Mouse (Mus musculus) heart, embryonic 14.5 days (tissue): ENCODE data around the gene Dram1. TPM values are rescaled to one million over a fixed set of nuclear protein-coding genes. Genes with fewer than 3 reads are reported as not detected.

Experiments
- ATAC-seq: fragments of 200-750 bp; cut with Nextera tagmentation; 2 replicates; pipeline ENCODE4 v1.8.0; 2017; ENCODE audit warnings: low read depth, moderate TSS enrichment; ENCODE audit not compliant: insufficient number of reproducible peaks, insufficient read depth, low FRiP score
- H3K27ac ChIP-seq, 2 experiments: fragments of 200-500 bp in 1 of 2; fragments of 300-500 bp in 1 of 2; sonication (generic) in 1 of 2; replicated peaks in 1 of 2; 2 replicates each; pipeline ENCODE4 v1.5.1; 2012 to 2014; ENCODE audit warnings: low read depth in 2 of 2, low read length in 2 of 2, control low read depth in 1 of 2, mild to moderate bottlenecking in 1 of 2, mixed read lengths in 1 of 2; ENCODE audit not compliant: control insufficient read depth in 1 of 2, insufficient read depth in 1 of 2
- H3K27me3 ChIP-seq: fragments of 300-500 bp; sonication (generic); 2 replicates; pipeline ENCODE4 v1.6.1; 2014; ENCODE audit warnings: mild to moderate bottlenecking, low read length, control low read depth; ENCODE audit not compliant: control insufficient read depth, insufficient read depth
- H3K36me3 ChIP-seq: fragments of 300-500 bp; sonication (generic); 2 replicates; pipeline ENCODE4 v1.6.1; 2014; ENCODE audit warnings: mild to moderate bottlenecking, control low read depth, low read length, mixed read lengths; ENCODE audit not compliant: control insufficient read depth, insufficient read depth
- H3K4me1 ChIP-seq, 2 experiments: fragments of 200-500 bp in 1 of 2; fragments of 300-500 bp in 1 of 2; sonication (generic) in 1 of 2; 2 replicates each; pipeline ENCODE4 v1.6.1; 2012 to 2014; ENCODE audit warnings: low read length in 2 of 2, control low read depth in 1 of 2, mixed read lengths in 1 of 2; ENCODE audit not compliant: control insufficient read depth in 2 of 2, insufficient read depth in 2 of 2
- H3K4me2 ChIP-seq: fragments of 300-500 bp; sonication (generic); 2 replicates; pipeline ENCODE4 v1.6.1; 2014; ENCODE audit warnings: mild to moderate bottlenecking, low read length
- H3K4me3 ChIP-seq, 2 experiments: fragments of 200-500 bp in 1 of 2; fragments of 300-500 bp in 1 of 2; sonication (generic) in 1 of 2; 2 replicates each; pipeline ENCODE4 v1.5.1; 2012 to 2014; ENCODE audit warnings: low read length in 2 of 2, mild to moderate bottlenecking in 2 of 2, control low read depth in 1 of 2, low read depth in 1 of 2, moderate library complexity in 1 of 2; ENCODE audit not compliant: control insufficient read depth in 1 of 2, insufficient read depth in 1 of 2
- H3K9ac ChIP-seq: fragments of 300-500 bp; sonication (generic); 2 replicates; pipeline ENCODE4 v1.6.1; 2014; ENCODE audit warnings: mild to moderate bottlenecking, low read length
- H3K9me3 ChIP-seq: fragments of 300-500 bp; sonication (generic); 2 replicates; pipeline ENCODE4 v1.6.1; 2016; ENCODE audit warnings: low read length, control low read depth; ENCODE audit not compliant: control insufficient read depth
- WGBS: fragments of 180-500 bp; shearing (Covaris S2); extraction: QIAGEN DNeasy Blood & Tissue Kit; methylation state at CpG from one replicate; pipeline ENCODE4 v1.1.7; 2014; 5-methylcytosine and 5-hydroxymethylcytosine counted together
- polyA plus RNA-seq: library from polyadenylated mRNA; unstranded; fragments of >200 nt; fragmentation: Nextera tagmentation; extraction: Ambion mirVana; gene quantifications from 2 replicates; pipeline ENCODE4 v1.2.1, GENCODE M21; 2014

Gene Dram1
- polyA plus RNA-seq, 1 experiment from 2014 or later, result 0.74 TPM

GRCm38 (mm10) chr10:88303079-88303478, 75.8 kb downstream of the Dram1 start:
- ATAC-seq, result no peak
- no peaks in the 10 kb centered on the region for H3K27me3 ChIP-seq
- H3K4me1 ChIP-seq, result no peaks in the 10 kb centered on the region

GRCm38 (mm10) chr10:88301802-88302470, 76.9 kb downstream of the Dram1 start:
- Histone ChIP-seq H3K27me3 (no peaks in the 10 kb centered on the region), H3K4me2 (no peak overlapping the region), H3K9ac (no peak overlapping the region), H3K9me3 (no peaks in the 10 kb centered on the region), H3K4me1 (no peaks in the 10 kb centered on the region), H3K27ac (no peak overlapping the region), H3K36me3 (no peaks in the 10 kb centered on the region), H3K4me3 (no peak overlapping the region)
- 82% methylated on average over 6 of the region's 6 CpGs for WGBS
- no peak for ATAC-seq

More at GRCm38 (mm10) chr10:88303079-88303478, 75.8 kb downstream of the Dram1 start:
- H3K4me3 ChIP-seq, result no peak overlapping the region
- H3K36me3 ChIP-seq, result no peaks in the 10 kb centered on the region
- H3K4me2 ChIP-seq, result no peak overlapping the region
- H3K27ac ChIP-seq, result no peak overlapping the region
- WGBS, result 69% methylated on average over 11 of the region's 11 CpGs
- H3K9ac ChIP-seq, result no peak overlapping the region
- no peaks in the 10 kb centered on the region for H3K9me3 ChIP-seq

GRCm38 (mm10) chr10:88296991-88297390, 81.9 kb downstream of the Dram1 start:
- no peak overlapping the region for H3K4me3 ChIP-seq
- no peaks in the 10 kb centered on the region for H3K27me3 ChIP-seq
- no peaks in the 10 kb centered on the region for H3K9me3 ChIP-seq
- H3K4me2 ChIP-seq, result no peak overlapping the region
- H3K36me3 ChIP-seq, result no peaks in the 10 kb centered on the region
- no peak overlapping the region for H3K9ac ChIP-seq
- WGBS, result 56% methylated on average over 10 of the region's 10 CpGs
- ATAC-seq, result no peak
- no peaks in the 10 kb centered on the region for H3K4me1 ChIP-seq
- H3K27ac ChIP-seq, result no peak overlapping the region

- no peak overlapping the region for H3K4me2 ChIP-seq
- no peak overlapping the region for H3K27ac ChIP-seq
- no peak overlapping the region for H3K4me3 ChIP-seq
- no peaks in the 10 kb centered on the region for H3K36me3 ChIP-seq
- no peak overlapping the region for H3K9ac ChIP-seq
- no peak for ATAC-seq
- WGBS, result 80% methylated on average over 6 of the region's 6 CpGs
- H3K27me3 ChIP-seq, result no peaks in the 10 kb centered on the region
- H3K9me3 ChIP-seq, result no peaks in the 10 kb centered on the region
- no peaks in the 10 kb centered on the region for H3K4me1 ChIP-seq
Measured at GRCm38 (mm10) chr10:88295091-88295490, 83.8 kb downstream of the Dram1 start.

- Histone ChIP-seq H3K27ac (no peak overlapping the region), H3K9me3 (no peaks in the 10 kb centered on the region), H3K9ac (no peak overlapping the region), H3K36me3 (no peaks in the 10 kb centered on the region), H3K4me1 (no peaks in the 10 kb centered on the region), H3K27me3 (no peaks in the 10 kb centered on the region), H3K4me3 (no peak overlapping the region), H3K4me2 (no peak overlapping the region)
- no peak for ATAC-seq
- WGBS, result 84% methylated on average over 10 of the region's 10 CpGs
Measured at GRCm38 (mm10) chr10:88288061-88288460, 90.8 kb downstream of the Dram1 start.

- no peak overlapping the region for H3K9ac ChIP-seq
- no peak for ATAC-seq
- H3K4me2 ChIP-seq, result no peak overlapping the region
- H3K27me3 ChIP-seq, result no peaks in the 10 kb centered on the region
- no peaks in the 10 kb centered on the region for H3K9me3 ChIP-seq
- no peaks in the 10 kb centered on the region for H3K4me1 ChIP-seq
- 66% methylated on average over 8 of the region's 8 CpGs for WGBS
- H3K4me3 ChIP-seq, result no peak overlapping the region
- H3K36me3 ChIP-seq, result no peaks in the 10 kb centered on the region
- no peak overlapping the region for H3K27ac ChIP-seq
Measured at GRCm38 (mm10) chr10:88287261-88287660, 91.6 kb downstream of the Dram1 start.

- Histone ChIP-seq H3K27me3 (no peaks in the 10 kb centered on the region), H3K9me3 (no peaks in the 10 kb centered on the region), H3K27ac (no peak overlapping the region), H3K4me1 (no peaks in the 10 kb centered on the region), H3K4me2 (no peak overlapping the region), H3K4me3 (no peak overlapping the region), H3K36me3 (no peaks in the 10 kb centered on the region), H3K9ac (no peak overlapping the region)
- no peak for ATAC-seq
- WGBS, result 73% methylated on average over 4 of the region's 4 CpGs
Measured at GRCm38 (mm10) chr10:88284343-88284990, 94.4 kb downstream of the Dram1 start.

GRCm38 (mm10) chr10:88281699-88282098, 97.2 kb downstream of the Dram1 start:
- Histone ChIP-seq H3K9ac (no peak overlapping the region), H3K4me2 (no peak overlapping the region), H3K4me3 (no peak overlapping the region), H3K36me3 (no peaks in the 10 kb centered on the region), H3K27ac (no peak overlapping the region), H3K4me1 (no peaks in the 10 kb centered on the region), H3K9me3 (no peaks in the 10 kb centered on the region), H3K27me3 (no peaks in the 10 kb centered on the region)
- 88% methylated on average over 3 of the region's 3 CpGs for whole genome bisulfite sequencing
- no peak for ATAC-seq
